Mouse (Mus musculus) small intestine, adult 2 months (tissue): ENCODE data around the gene Obscn.

ENCODE experiments used
- CTCF ChIP-seq: fragments of 200-500 bp; IDR thresholded peaks from 2 replicates; pipeline ENCODE4 v1.5.1; 2012; ENCODE audit warnings: low read depth, mild to moderate bottlenecking, control low read depth, inconsistent platforms, low read length, moderate library complexity, mixed read lengths; ENCODE audit not compliant: insufficient replicate concordance, insufficient read length; ENCODE audit errors: extremely low read depth
- POLR2A ChIP-seq: fragments of 200-500 bp; IDR thresholded peaks from 2 replicates; pipeline ENCODE4 v1.6.1; 2012; ENCODE audit warnings: low read depth, mild to moderate bottlenecking, control low read depth, inconsistent platforms, low read length, moderate library complexity

DNA sequence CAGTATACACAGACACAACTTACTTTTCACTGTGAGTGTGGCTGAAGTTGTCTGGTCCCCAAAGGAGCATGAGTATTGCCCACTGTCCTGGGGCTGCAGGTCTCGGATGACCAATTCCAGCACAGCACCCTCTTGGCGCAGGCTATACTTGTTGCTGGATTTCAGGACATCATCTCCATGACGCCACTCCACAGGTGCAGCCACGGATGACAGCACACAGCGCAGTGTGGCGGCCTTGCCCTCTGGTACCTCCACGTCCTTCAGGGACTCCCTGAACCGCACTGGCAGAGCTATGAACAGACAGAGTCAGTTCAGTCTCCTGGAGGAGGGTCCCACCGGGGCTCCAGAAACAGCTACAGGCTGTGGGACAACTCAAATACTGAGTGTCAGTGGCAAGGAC is 68.3 kb downstream of the Obscn start:
- TF ChIP-seq POLR2A (no peak), CTCF (no peak)
